Mouse (Mus musculus) T-helper 1 cell (primary cell): ENCODE results near the gene Kel.

Experiments
- in situ Hi-C: fragments of 300-600 bp; cut with MboI, MseI; formaldehyde crosslinking; loops from one replicate; pipeline ENCODE4 v1.15.1; 2025; ENCODE audit warnings: high pct_unique_total_duplicates

The Kel gene

GRCm38 (mm10) chr6:41646220-41646619 is 57.9 kb downstream of the Kel start:
- in situ Hi-C loops = no loop called here

- in situ Hi-C loops = no loop called here
Measured at GRCm38 (mm10) chr6:41643227-41643626, 60.9 kb downstream of the Kel start.

- in situ Hi-C loops = no loop called here
Measured at GRCm38 (mm10) chr6:41642765-41643164, 61.4 kb downstream of the Kel start.

DNA sequence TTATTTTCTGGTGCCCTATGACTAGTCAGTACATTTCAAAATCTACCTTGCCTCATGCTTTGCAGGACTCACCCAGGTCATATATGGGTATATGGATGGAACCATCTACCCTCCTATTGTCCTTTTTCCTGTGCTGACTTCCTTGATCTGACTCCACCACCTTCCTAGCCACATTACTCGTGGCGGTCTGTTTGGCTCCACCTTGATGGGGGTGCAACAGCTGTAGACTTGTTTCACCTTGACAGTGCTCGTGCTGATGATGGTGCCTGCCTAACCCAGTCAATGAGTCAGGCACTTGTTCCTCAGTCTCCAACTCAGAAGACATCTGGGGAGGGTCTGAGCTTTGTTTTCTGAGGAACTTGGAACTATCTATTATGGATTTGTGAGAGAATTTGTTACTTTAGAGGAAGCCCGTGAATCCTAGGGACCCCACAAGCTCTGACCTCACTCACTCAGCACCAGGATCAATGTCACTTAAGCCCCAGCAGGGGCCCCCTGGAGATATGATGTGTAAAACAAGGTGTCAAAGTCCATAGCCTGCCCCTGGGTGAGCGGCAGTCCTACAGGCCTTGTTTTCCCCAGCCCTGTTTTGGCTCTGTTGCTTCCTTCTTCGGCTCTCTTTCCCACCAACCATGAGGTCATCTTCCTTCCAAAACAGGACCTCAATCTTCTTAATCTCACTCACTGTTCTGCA is 62.8 kb downstream of the Kel start:
- in situ Hi-C loops = no loop called here

- in situ Hi-C loops = no loop called here
Measured at GRCm38 (mm10) chr6:41640449-41640848, 63.7 kb downstream of the Kel start.

GRCm38 (mm10) chr6:41637927-41638506 is 66.1 kb downstream of the Kel start:
- in situ Hi-C loops = no loop called here

- in situ Hi-C loops = no loop called here
Measured at GRCm38 (mm10) chr6:41637393-41637792, 66.7 kb downstream of the Kel start.
